Mouse (Mus musculus) ES-Bruce4 (cell line): ENCODE data around the gene Paxx. TPM values are rescaled to one million over a fixed set of nuclear protein-coding genes. Genes with fewer than 3 reads are reported as not detected.

Experiments used
- H3K27ac ChIP-seq: 2 replicates; pipeline ENCODE4 v1.5.1; 2012; ENCODE audit warnings: low read length, inconsistent platforms; ENCODE audit not compliant: insufficient read depth
- H3K27me3 ChIP-seq: 2 replicates; pipeline ENCODE4 v1.6.1; 2012; ENCODE audit warnings: mild to moderate bottlenecking, low read length, inconsistent platforms; ENCODE audit not compliant: control insufficient read depth, poor library complexity, insufficient read depth, severe bottlenecking
- H3K36me3 ChIP-seq: 2 replicates; pipeline ENCODE4 v1.6.1; 2012; ENCODE audit warnings: inconsistent platforms, mild to moderate bottlenecking, low read length, moderate library complexity; ENCODE audit not compliant: control insufficient read depth, poor library complexity, insufficient read depth, severe bottlenecking
- H3K4me1 ChIP-seq: one replicate; pipeline ENCODE4 v1.8.1; 2011; ENCODE audit warnings: low read length; ENCODE audit not compliant: control insufficient read depth, insufficient read depth
- H3K4me3 ChIP-seq: 2 replicates; pipeline ENCODE4 v1.5.1; 2011; ENCODE audit warnings: low read depth, mild to moderate bottlenecking, low read length
- H3K9ac ChIP-seq: 2 replicates; pipeline ENCODE4 v1.6.1; 2012; ENCODE audit warnings: low read depth, mild to moderate bottlenecking, inconsistent platforms; ENCODE audit not compliant: poor library complexity, severe bottlenecking
- H3K9me3 ChIP-seq: replicated peaks from 2 replicates; pipeline ENCODE4 v1.6.1; 2012; ENCODE audit warnings: mild to moderate bottlenecking, low read length, inconsistent platforms; ENCODE audit not compliant: control insufficient read depth, poor library complexity, insufficient read depth, severe bottlenecking
- CTCF ChIP-seq: IDR thresholded peaks from one replicate; pipeline ENCODE4 v1.8.1; 2011; ENCODE audit warnings: low read depth, low read length
- EP300 ChIP-seq: IDR thresholded peaks from 2 replicates; pipeline ENCODE4 v1.6.1; 2011; ENCODE audit warnings: low read depth, low read length; ENCODE audit not compliant: insufficient read depth
- POLR2A ChIP-seq: IDR thresholded peaks from one replicate; pipeline ENCODE4 v1.8.1; 2011; ENCODE audit warnings: low read length; ENCODE audit not compliant: insufficient read depth
- polyA plus RNA-seq: library from polyadenylated mRNA; stranded (reverse); fragments of >200 nt; gene quantifications from 2 replicates; pipeline ENCODE4 v1.2.4, GENCODE M21; 2011; ENCODE audit warnings: low read depth; ENCODE audit not compliant: missing spikeins, insufficient read depth, insufficient read length

Paxx gene
- 3.7 and 5.7 TPM in 2 replicates for polyA plus RNA-seq

- no peaks in the 10 kb centered on the region for H3K36me3 ChIP-seq
Measured at GRCm38 (mm10) chr2:25460551-25461309, at the start of gene Paxx. Paxx (minus strand) TSS chr2:25461094.

GRCm38 (mm10) chr2:25509912-25510311, 49.0 kb upstream of the Paxx start:
- H3K9ac ChIP-seq: no peak overlapping the region
- H3K4me3 ChIP-seq: no peak overlapping the region
- TF ChIP-seq POLR2A: no peak
- TF ChIP-seq CTCF: peak; percentile 45
- TF ChIP-seq EP300: no peak
- no peaks in the 10 kb centered on the region for H3K27me3 ChIP-seq
- no peaks in the 10 kb centered on the region for H3K4me1 ChIP-seq
- H3K27ac ChIP-seq: no peak overlapping the region
- no peaks in the 10 kb centered on the region for H3K9me3 ChIP-seq
- no peaks in the 10 kb centered on the region for H3K36me3 ChIP-seq

More at GRCm38 (mm10) chr2:25460551-25461309, at the start of gene Paxx:
- Histone ChIP-seq H3K27ac (no peak within 1 kb of the TSS), H3K9me3 (no peaks in the 10 kb centered on the region), H3K4me3 (peak within 1 kb of the TSS; percentile 77), H3K4me1 (peaks cover 9% of the 10 kb centered on the region), H3K9ac (0 out of 2 replicates have a peak within 1 kb of the TSS, but pooled peaks have one; percentile 14), H3K27me3 (no peaks in the 10 kb centered on the region)
- TF ChIP-seq CTCF: no peak
- TF ChIP-seq POLR2A: no peak
- no peak for TF ChIP-seq EP300

- Histone ChIP-seq H3K27me3 (no peaks in the 10 kb centered on the region), H3K9me3 (no peaks in the 10 kb centered on the region), H3K27ac (no peak overlapping the region), H3K4me3 (no peak overlapping the region), H3K9ac (no peak overlapping the region), H3K4me1 (no peaks in the 10 kb centered on the region), H3K36me3 (no peaks in the 10 kb centered on the region)
- TF ChIP-seq CTCF: peak; percentile 36
- TF ChIP-seq POLR2A: no peak
Measured at GRCm38 (mm10) chr2:25506964-25507363, 46.1 kb upstream of the Paxx start.

- no peak overlapping the region for H3K4me3 ChIP-seq
- H3K27me3 ChIP-seq: no peaks in the 10 kb centered on the region
- no peaks in the 10 kb centered on the region for H3K4me1 ChIP-seq
- no peaks in the 10 kb centered on the region for H3K9me3 ChIP-seq
- H3K36me3 ChIP-seq: no peaks in the 10 kb centered on the region
- no peak overlapping the region for H3K27ac ChIP-seq
- no peak for TF ChIP-seq EP300
- no peak for TF ChIP-seq CTCF
- TF ChIP-seq POLR2A: no peak
- no peak overlapping the region for H3K9ac ChIP-seq
Measured at GRCm38 (mm10) chr2:25505860-25506259, 45.0 kb upstream of the Paxx start.

GRCm38 (mm10) chr2:25505000-25505399, 44.1 kb upstream of the Paxx start:
- H3K27ac ChIP-seq: no peak overlapping the region
- no peaks in the 10 kb centered on the region for H3K36me3 ChIP-seq
- TF ChIP-seq EP300 (no peak), CTCF (no peak), POLR2A (no peak)
- H3K9me3 ChIP-seq: no peaks in the 10 kb centered on the region
- H3K27me3 ChIP-seq: no peaks in the 10 kb centered on the region
- no peak overlapping the region for H3K4me3 ChIP-seq
- H3K9ac ChIP-seq: no peak overlapping the region
- no peaks in the 10 kb centered on the region for H3K4me1 ChIP-seq

GRCm38 (mm10) chr2:25504538-25504937, 43.6 kb upstream of the Paxx start:
- TF ChIP-seq EP300 (no peak), CTCF (no peak), POLR2A (no peak)
- Histone ChIP-seq H3K36me3 (no peaks in the 10 kb centered on the region), H3K4me3 (no peak overlapping the region), H3K27me3 (no peaks in the 10 kb centered on the region), H3K9me3 (no peaks in the 10 kb centered on the region), H3K9ac (no peak overlapping the region), H3K4me1 (no peaks in the 10 kb centered on the region), H3K27ac (no peak overlapping the region)
